Mouse (Mus musculus): Measurements from ENCODE around the gene Atp6v0a1.

GRCm38 (mm10) chr11:100975241-100975640, 34.0 kb upstream of the Atp6v0a1 start:
- TF ChIP-seq POLR2A (IDR thresholded peaks at IDR 0.05; ENCODE audit: low read depth, low read length), result no peak
- TF ChIP-seq CTCF (IDR thresholded peaks at IDR 0.05; ENCODE audit: borderline replicate concordance, insufficient read depth, low read length), result no peak
